Mouse (Mus musculus): ENCODE results near the gene Gm6525. TPM values are rescaled to one million over a fixed set of nuclear protein-coding genes. Genes with fewer than 3 reads are reported as not detected.

Gene Gm6525
- polyA plus RNA-seq (2014; fragmentation: Nextera tagmentation; extraction: Ambion mirVana), result 3.6 and 4.6 TPM in 2 replicates

DNA sequence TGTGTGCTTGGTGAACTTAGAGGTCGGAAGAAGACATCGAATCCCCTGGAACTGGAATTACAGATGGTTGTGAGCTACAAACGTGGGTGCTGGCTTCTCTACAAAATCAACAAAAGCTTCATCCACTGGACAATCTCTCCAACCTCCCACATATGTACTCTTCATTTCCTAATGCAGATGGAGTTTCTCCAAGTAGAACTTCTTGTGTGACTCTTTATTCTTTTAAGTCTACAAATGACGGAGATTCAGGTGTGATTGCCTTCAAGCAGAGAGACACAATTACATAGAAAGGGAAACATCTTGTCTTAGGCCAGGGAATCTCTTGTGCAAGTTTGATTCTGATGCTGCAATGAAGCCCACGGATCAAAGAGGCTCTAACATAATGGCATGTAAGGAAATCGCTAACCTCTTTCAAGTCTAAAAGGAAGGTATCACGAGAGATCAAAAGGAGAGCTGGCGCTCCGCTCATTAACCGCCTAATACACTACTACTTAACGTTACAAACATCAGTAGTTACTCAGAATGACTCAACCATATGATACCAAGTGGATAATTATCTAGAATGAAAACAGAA, at the start of gene Gm6525:
Gene Gm6525 (plus strand): TSS at position 524 of the 574 bp plus-strand sequence.
- no peak within 1 kb of the TSS for H3K4me3 ChIP-seq (ENCODE audit: low read depth, low read length)
- no peak within 1 kb of the TSS for H3K27ac ChIP-seq (ENCODE audit: low read depth, low read length)
- ATAC-seq (ENCODE audit: low read depth), result no peak
- no peaks in the 10 kb centered on the region for H3K4me1 ChIP-seq (ENCODE audit: control insufficient read depth, insufficient read depth, low read length)
- peaks cover 37% of the 10 kb centered on the region for H3K36me3 ChIP-seq (ENCODE audit: control insufficient read depth, insufficient read depth, low read length)
- no peak within 1 kb of the TSS for H3K9ac ChIP-seq (replicated peaks; ENCODE audit: low read depth, low read length)
- H3K27me3 ChIP-seq (ENCODE audit: control insufficient read depth, insufficient read depth, low read length), result no peaks in the 10 kb centered on the region
- no peaks in the 10 kb centered on the region for H3K9me3 ChIP-seq (ENCODE audit: control insufficient read depth, low read length)
- 82% methylated on average over 11 of the region's 11 CpGs for WGBS
- H3K4me2 ChIP-seq (ENCODE audit: low read depth, low read length), result no peak within 1 kb of the TSS

DNA sequence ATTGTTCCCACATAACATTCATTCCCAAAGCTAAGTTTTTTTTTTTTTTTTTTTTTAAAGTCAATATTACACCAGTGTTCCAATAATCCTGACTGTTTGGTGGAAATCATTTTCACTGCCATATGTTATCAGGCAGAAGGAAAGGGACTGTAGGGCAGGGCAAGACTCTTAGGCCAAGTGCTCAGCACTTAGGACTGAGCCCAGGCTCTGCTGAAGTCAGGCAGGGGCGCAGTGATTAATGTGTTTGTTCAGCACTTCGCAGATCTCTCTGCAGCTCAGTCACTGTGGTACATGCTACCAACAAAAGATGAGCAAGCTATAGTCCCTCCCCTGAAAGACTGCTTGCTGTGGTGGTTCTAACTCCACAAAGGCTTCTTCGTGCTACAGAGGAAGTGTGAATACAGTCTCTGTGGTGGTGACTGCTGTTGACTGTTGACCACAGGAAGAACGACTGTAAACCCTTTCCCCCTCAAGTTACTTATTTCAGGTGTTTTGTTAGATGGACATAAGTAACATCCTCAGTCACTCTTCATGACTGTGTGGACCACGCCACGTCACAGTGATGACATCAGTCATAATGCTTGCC, 48.1 kb upstream of the Gm6525 start:
- Histone ChIP-seq H3K4me2 (ENCODE audit: low read depth, low read length) (no peak overlapping the region), H3K36me3 (ENCODE audit: control insufficient read depth, insufficient read depth, low read length) (no peaks in the 10 kb centered on the region), H3K27ac (ENCODE audit: low read depth, low read length) (no peak overlapping the region), H3K9ac (replicated peaks; ENCODE audit: low read depth, low read length) (no peak overlapping the region), H3K4me3 (ENCODE audit: low read depth, low read length) (no peak overlapping the region), H3K9me3 (ENCODE audit: control insufficient read depth, low read length) (no peaks in the 10 kb centered on the region), H3K27me3 (ENCODE audit: control insufficient read depth, insufficient read depth, low read length) (no peaks in the 10 kb centered on the region), H3K4me1 (ENCODE audit: control insufficient read depth, insufficient read depth, low read length) (no peaks in the 10 kb centered on the region)
- no peak for ATAC-seq (ENCODE audit: low read depth)
- WGBS, result 52% methylated on average over 6 of the region's 6 CpGs

DNA sequence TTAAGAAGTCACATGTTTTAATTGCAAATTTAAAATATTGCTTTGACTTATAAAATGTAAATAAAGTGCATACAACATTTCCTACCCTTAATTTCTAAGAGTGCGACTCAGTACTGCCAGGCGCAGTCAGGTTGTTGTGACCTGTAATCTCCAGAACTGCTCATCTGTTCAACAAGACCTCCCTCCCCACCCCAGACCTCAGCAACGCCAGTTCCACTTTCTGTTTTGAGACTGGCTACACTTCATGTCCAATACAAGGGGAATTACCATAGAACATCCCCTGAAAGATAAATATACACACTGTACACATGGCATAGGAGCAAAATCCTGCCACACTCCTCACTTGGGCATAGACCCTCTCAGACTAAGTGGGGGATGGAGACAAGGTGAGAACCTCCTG, 47.2 kb upstream of the Gm6525 start:
- WGBS, result 96% methylated on average over 3 of the region's 3 CpGs
- H3K27me3 ChIP-seq (ENCODE audit: control insufficient read depth, insufficient read depth, low read length), result no peaks in the 10 kb centered on the region

DNA sequence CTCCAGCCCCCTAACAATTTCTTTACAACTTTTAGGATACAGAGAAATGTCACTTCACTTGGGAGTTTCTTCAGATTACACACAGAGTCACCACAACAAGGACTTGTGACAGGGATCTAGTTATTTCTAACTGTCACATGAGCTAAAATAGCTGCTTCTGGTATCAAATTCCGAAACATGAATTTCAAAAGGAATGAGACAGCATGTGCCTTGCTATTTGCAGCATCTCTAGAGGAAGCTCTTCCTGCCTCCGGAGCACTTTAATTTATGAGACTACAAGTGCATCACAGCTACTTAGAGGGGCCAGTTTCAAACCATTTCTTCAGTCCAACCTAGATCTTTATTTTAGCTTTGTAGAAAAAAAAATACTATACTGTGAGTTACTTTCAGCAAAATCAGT, 46.5 kb upstream of the Gm6525 start:
- 69% methylated on average over 2 of the region's 2 CpGs for WGBS
- H3K4me1 ChIP-seq (ENCODE audit: control insufficient read depth, insufficient read depth, low read length), result no peaks in the 10 kb centered on the region
- no peak for ATAC-seq (ENCODE audit: low read depth)

More for the DNA sequence above, 47.2 kb upstream of the Gm6525 start:
- H3K36me3 ChIP-seq (ENCODE audit: control insufficient read depth, insufficient read depth, low read length), result no peaks in the 10 kb centered on the region
- H3K9me3 ChIP-seq (ENCODE audit: control insufficient read depth, low read length), result no peaks in the 10 kb centered on the region
- H3K4me2 ChIP-seq (ENCODE audit: low read depth, low read length), result no peak overlapping the region
- no peak overlapping the region for H3K9ac ChIP-seq (replicated peaks; ENCODE audit: low read depth, low read length)
- no peak for ATAC-seq (ENCODE audit: low read depth)
- no peak overlapping the region for H3K4me3 ChIP-seq (ENCODE audit: low read depth, low read length)
- no peaks in the 10 kb centered on the region for H3K4me1 ChIP-seq (ENCODE audit: control insufficient read depth, insufficient read depth, low read length)
- no peak overlapping the region for H3K27ac ChIP-seq (ENCODE audit: low read depth, low read length)

DNA sequence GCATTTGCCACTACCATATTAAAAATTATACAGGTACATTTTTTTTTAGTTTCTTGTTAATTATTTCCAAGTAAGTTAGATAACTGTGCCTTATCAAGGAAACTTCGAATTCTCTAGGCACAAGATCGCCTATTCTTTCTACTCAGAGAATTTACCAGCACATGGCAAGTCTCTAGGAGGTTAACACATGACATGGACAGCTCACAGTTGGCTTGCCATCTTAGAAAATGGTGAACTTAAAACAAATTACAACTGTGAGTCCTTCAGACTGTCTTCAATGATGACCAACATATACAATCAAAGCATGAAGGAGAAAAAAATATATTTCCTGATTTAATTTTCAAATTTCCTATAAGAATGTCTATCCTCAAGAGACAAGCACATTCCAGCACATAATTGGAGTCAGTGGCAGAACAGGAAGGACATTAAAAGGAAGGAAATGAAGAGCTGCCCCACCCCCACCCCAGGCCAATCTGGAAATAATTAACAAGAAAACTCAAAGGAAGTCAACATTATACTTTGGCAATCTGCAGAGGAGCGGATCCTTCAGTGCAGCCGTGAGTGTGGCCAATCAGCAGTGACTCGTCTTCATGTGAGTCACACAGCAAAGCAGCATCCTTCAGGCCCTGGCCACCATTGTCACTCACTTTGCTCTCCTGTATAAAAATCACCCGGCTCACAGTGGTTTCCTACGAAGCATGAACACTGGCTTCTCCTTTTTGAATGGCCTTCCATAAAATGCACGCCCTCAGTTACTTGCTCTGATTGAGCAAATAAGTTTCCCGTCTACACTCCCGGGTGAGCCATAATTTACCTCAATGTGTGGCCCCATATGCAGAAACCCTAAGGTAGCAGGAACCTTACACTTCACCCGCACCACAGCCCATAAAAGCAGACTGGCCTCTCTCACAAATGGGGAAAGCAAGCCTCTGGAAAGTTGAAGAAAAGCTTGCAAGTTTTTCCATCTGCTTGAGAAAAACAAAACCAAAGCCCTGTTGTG, 44.7 kb upstream of the Gm6525 start:
- 41% methylated on average over 11 of the region's 11 CpGs for WGBS
- H3K9ac ChIP-seq (replicated peaks; ENCODE audit: low read depth, low read length), result no peak overlapping the region
- H3K4me1 ChIP-seq (ENCODE audit: control insufficient read depth, insufficient read depth, low read length), result no peaks in the 10 kb centered on the region
- no peaks in the 10 kb centered on the region for H3K27me3 ChIP-seq (ENCODE audit: control insufficient read depth, insufficient read depth, low read length)
- no peak overlapping the region for H3K4me3 ChIP-seq (ENCODE audit: low read depth, low read length)
- no peaks in the 10 kb centered on the region for H3K9me3 ChIP-seq (ENCODE audit: control insufficient read depth, low read length)
- no peak overlapping the region for H3K27ac ChIP-seq (ENCODE audit: low read depth, low read length)
- no peaks in the 10 kb centered on the region for H3K36me3 ChIP-seq (ENCODE audit: control insufficient read depth, insufficient read depth, low read length)
- no peak for ATAC-seq (ENCODE audit: low read depth)
- no peak overlapping the region for H3K4me2 ChIP-seq (ENCODE audit: low read depth, low read length)

More for the DNA sequence above, 46.5 kb upstream of the Gm6525 start:
- Histone ChIP-seq H3K4me3 (ENCODE audit: low read depth, low read length) (no peak overlapping the region), H3K36me3 (ENCODE audit: control insufficient read depth, insufficient read depth, low read length) (no peaks in the 10 kb centered on the region), H3K9ac (replicated peaks; ENCODE audit: low read depth, low read length) (no peak overlapping the region), H3K27ac (ENCODE audit: low read depth, low read length) (no peak overlapping the region), H3K4me2 (ENCODE audit: low read depth, low read length) (no peak overlapping the region), H3K9me3 (ENCODE audit: control insufficient read depth, low read length) (no peaks in the 10 kb centered on the region), H3K27me3 (ENCODE audit: control insufficient read depth, insufficient read depth, low read length) (no peaks in the 10 kb centered on the region)

DNA sequence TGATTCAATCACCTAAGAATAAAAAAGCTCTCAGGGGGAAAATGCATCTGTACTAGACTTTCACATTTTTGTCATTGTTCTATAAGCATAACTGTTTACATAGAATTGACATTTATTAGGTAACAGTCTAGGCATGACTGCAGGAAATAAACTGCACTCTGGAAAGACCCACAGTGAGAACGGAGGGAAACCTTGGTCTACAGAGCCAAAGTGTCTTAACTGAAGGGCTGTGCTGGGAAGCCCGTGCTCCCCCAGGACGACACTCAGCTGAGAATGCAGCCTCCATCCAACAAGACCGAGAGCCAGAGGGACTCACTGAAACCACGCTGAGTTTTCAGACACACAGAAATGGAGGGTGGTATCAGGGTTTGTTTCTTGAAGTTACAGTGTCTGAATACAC, 43.1 kb upstream of the Gm6525 start:
- no peak for ATAC-seq (ENCODE audit: low read depth)
- no peaks in the 10 kb centered on the region for H3K36me3 ChIP-seq (ENCODE audit: control insufficient read depth, insufficient read depth, low read length)
- no peak overlapping the region for H3K27ac ChIP-seq (ENCODE audit: low read depth, low read length)
- no peak overlapping the region for H3K4me2 ChIP-seq (ENCODE audit: low read depth, low read length)
- no peak overlapping the region for H3K9ac ChIP-seq (replicated peaks; ENCODE audit: low read depth, low read length)
- WGBS, result 73% methylated on average over 5 of the region's 5 CpGs
- H3K4me3 ChIP-seq (ENCODE audit: low read depth, low read length), result no peak overlapping the region
- no peaks in the 10 kb centered on the region for H3K4me1 ChIP-seq (ENCODE audit: control insufficient read depth, insufficient read depth, low read length)
- no peaks in the 10 kb centered on the region for H3K27me3 ChIP-seq (ENCODE audit: control insufficient read depth, insufficient read depth, low read length)
- no peaks in the 10 kb centered on the region for H3K9me3 ChIP-seq (ENCODE audit: control insufficient read depth, low read length)

DNA sequence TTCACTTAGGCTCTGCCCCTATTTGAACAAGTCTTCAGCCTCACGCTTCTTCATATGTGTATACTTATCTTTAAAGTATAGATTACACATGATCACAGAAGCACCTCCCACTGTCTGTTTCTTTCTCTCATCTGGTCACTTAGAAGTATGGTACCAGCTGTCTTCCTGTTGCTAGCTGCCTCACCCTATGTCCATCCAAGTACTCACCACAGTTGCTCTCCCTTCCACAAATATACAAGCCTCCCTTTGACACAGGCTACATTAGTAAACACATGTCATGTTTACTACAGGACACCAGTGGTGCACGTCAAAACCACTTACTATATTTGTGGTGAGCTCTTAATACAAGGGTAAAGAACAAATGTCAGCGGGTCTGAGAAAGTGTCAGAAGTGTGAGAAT, 42.5 kb upstream of the Gm6525 start:
- no peak overlapping the region for H3K9ac ChIP-seq (replicated peaks; ENCODE audit: low read depth, low read length)
- H3K4me1 ChIP-seq (ENCODE audit: control insufficient read depth, insufficient read depth, low read length), result no peaks in the 10 kb centered on the region
- no peak overlapping the region for H3K4me3 ChIP-seq (ENCODE audit: low read depth, low read length)
- H3K4me2 ChIP-seq (ENCODE audit: low read depth, low read length), result no peak overlapping the region
- 95% methylated on average over 3 of the region's 3 CpGs for WGBS
- no peaks in the 10 kb centered on the region for H3K27me3 ChIP-seq (ENCODE audit: control insufficient read depth, insufficient read depth, low read length)
- no peaks in the 10 kb centered on the region for H3K9me3 ChIP-seq (ENCODE audit: control insufficient read depth, low read length)
- ATAC-seq (ENCODE audit: low read depth), result no peak
- no peak overlapping the region for H3K27ac ChIP-seq (ENCODE audit: low read depth, low read length)
- H3K36me3 ChIP-seq (ENCODE audit: control insufficient read depth, insufficient read depth, low read length), result no peaks in the 10 kb centered on the region

DNA sequence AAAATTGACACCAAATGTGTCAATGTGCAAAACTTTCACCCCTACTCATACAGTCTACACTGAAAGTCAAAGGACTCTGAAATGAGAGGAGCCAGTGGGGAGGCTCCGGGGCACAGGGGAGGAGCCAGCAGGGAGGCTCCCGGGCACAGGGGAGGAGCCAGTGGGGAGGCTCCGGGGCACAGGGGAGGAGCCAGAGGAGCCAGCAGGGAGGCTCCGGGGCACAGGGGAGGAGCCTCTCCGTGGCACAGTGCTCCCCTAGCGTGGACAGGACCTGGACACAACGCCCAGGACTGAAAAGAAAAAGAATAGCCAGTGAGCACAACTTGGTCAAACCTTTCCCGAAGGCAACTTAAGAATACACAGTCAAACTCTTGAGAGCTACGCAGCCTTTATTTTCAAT, 38.5 kb upstream of the Gm6525 start:
- Histone ChIP-seq H3K27ac (ENCODE audit: low read depth, low read length) (no peak overlapping the region), H3K9ac (replicated peaks; ENCODE audit: low read depth, low read length) (no peak overlapping the region), H3K36me3 (ENCODE audit: control insufficient read depth, insufficient read depth, low read length) (no peaks in the 10 kb centered on the region), H3K4me1 (ENCODE audit: control insufficient read depth, insufficient read depth, low read length) (no peaks in the 10 kb centered on the region), H3K4me3 (ENCODE audit: low read depth, low read length) (no peak overlapping the region), H3K27me3 (ENCODE audit: control insufficient read depth, insufficient read depth, low read length) (no peaks in the 10 kb centered on the region), H3K9me3 (ENCODE audit: control insufficient read depth, low read length) (no peaks in the 10 kb centered on the region), H3K4me2 (ENCODE audit: low read depth, low read length) (no peak overlapping the region)
- no peak for ATAC-seq (ENCODE audit: low read depth)
- 42% methylated on average over 9 of the region's 9 CpGs for WGBS

DNA sequence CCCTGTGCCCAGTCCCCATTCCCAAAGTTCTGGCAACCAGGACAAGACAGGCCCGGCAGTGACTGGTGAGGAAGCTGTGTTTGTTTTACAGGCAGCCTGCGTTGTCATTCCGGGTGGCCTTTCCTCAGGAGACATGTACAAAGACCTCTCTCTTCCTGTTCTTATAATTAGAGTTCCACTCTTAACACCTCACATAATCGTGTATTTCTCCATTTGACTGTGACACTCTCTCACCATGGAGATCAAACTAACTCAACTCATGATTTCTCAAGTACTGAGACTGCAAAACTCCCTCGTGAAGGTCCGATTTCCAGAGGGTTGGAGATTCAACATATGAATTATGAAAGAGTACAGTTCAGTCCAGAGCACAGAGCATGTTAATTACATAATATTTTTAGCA, 38.0 kb upstream of the Gm6525 start:
- Histone ChIP-seq H3K9me3 (ENCODE audit: control insufficient read depth, low read length) (no peaks in the 10 kb centered on the region), H3K9ac (replicated peaks; ENCODE audit: low read depth, low read length) (no peak overlapping the region), H3K27me3 (ENCODE audit: control insufficient read depth, insufficient read depth, low read length) (no peaks in the 10 kb centered on the region), H3K4me1 (ENCODE audit: control insufficient read depth, insufficient read depth, low read length) (no peaks in the 10 kb centered on the region), H3K4me3 (ENCODE audit: low read depth, low read length) (no peak overlapping the region), H3K27ac (ENCODE audit: low read depth, low read length) (no peak overlapping the region), H3K4me2 (ENCODE audit: low read depth, low read length) (no peak overlapping the region), H3K36me3 (ENCODE audit: control insufficient read depth, insufficient read depth, low read length) (no peaks in the 10 kb centered on the region)
- 76% methylated on average over 6 of the region's 6 CpGs for WGBS
- ATAC-seq (ENCODE audit: low read depth), result no peak

All from neural tube, embryonic 14.5 days (tissue).